Mouse (Mus musculus) myocyte (in vitro differentiated cells): Measurements from ENCODE around the gene Rap1gap2.

Experiments used
- CEBPB ChIP-seq: IDR thresholded peaks from 2 replicates; pipeline ENCODE4 v1.6.1; 2011; ENCODE audit warnings: mild to moderate bottlenecking, moderate library complexity; ENCODE audit not compliant: poor library complexity, insufficient read depth, severe bottlenecking
- MAX ChIP-seq: IDR thresholded peaks from one replicate; pipeline ENCODE4 v1.6.1; 2011; ENCODE audit warnings: low read depth, mild to moderate bottlenecking, control low read depth
- POLR2A ChIP-seq: IDR thresholded peaks from one replicate; pipeline ENCODE4 v1.6.1; 2011; ENCODE audit warnings: low read depth, mild to moderate bottlenecking, control low read depth, moderate library complexity; ENCODE audit not compliant: insufficient read length
- POLR2AphosphoS2 ChIP-seq: IDR thresholded peaks from one replicate; pipeline ENCODE4 v1.6.1; 2011; ENCODE audit warnings: low read depth, control low read depth; ENCODE audit not compliant: insufficient read length
- REST ChIP-seq: IDR thresholded peaks from one replicate; pipeline ENCODE4 v1.6.1; 2011; ENCODE audit warnings: mild to moderate bottlenecking, control low read depth, moderate library complexity; ENCODE audit not compliant: insufficient read depth, insufficient read length
- USF1 ChIP-seq: IDR thresholded peaks from one replicate; pipeline ENCODE4 v1.6.1; 2011; ENCODE audit warnings: low read depth, mild to moderate bottlenecking, control low read depth, moderate library complexity

- TF ChIP-seq POLR2A (no peak), CEBPB (no peak), REST (no peak), POLR2AphosphoS2 (no peak), USF1 (no peak), MAX (no peak)
These were observed 39.2 kb upstream of the Rap1gap2 start for GRCm38 (mm10) chr11:74649647-74650551.
